8 mouse cellular contexts compared by ENCODE assay signal in the genomic region with DNA sequence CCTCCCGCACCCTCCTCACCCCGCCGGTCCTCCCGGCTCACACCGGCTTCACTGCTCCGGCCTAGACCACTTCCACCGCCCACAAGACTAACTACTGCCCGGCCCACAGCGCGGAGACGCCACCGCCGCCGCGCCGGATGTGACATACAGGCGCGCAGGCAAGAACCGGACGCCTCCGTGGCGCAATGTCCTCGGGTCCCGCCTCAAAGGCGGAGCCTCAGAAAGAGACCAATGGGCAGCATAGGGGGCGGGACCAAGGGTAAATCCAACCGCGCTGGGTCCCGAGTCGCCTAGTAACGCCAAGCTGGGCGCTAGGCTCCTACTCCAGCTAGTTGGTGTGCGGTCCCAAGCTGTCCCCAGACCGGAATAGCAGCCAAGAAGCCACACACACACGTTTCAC. TPM values are rescaled to one million over a fixed set of nuclear protein-coding genes. Genes with fewer than 3 reads are reported as not detected.
DNase-seq lines count a peak whose midpoint lies in the region; ATAC-seq and TF ChIP-seq lines count a peak whose summit lies in the region.

TSS of gene Zbtb48 (minus strand) at position 148 of the 400 bp plus-strand sequence.

- H3K9ac ChIP-seq in forebrain, embryonic 12.5 days: peak within 1 kb of the TSS; percentile 82
- H3K9ac ChIP-seq in heart, postnatal 0 days (replicated peaks; ENCODE audit: low read depth, low read length): peak within 1 kb of the TSS; percentile 53
- peak within 1 kb of the TSS; percentile 81 for H3K9ac ChIP-seq in liver, embryonic 16.5 days (ENCODE audit: low read depth, low read length)
- H3K9ac ChIP-seq in neural tube, embryonic 13.5 days: peak within 1 kb of the TSS; percentile 87

- H3K4me1 ChIP-seq in E14TG2a.4 (replicated peaks; ENCODE audit: low read depth, low read length): peaks cover 80% of the 10 kb centered on the region
- peaks cover 45% of the 10 kb centered on the region for H3K4me1 ChIP-seq in forebrain, embryonic 12.5 days
- peaks cover 22% of the 10 kb centered on the region for H3K4me1 ChIP-seq in heart, postnatal 0 days (ENCODE audit: control insufficient read depth, insufficient read depth)
- peaks cover 27% of the 10 kb centered on the region for H3K4me1 ChIP-seq in liver, embryonic 16.5 days (ENCODE audit: control insufficient read depth, low read depth, low read length)
- peaks cover 70% of the 10 kb centered on the region for H3K4me1 ChIP-seq in neural tube, embryonic 13.5 days (replicated peaks)
- peaks cover 13% of the 10 kb centered on the region for H3K4me1 ChIP-seq in testis, adult 2 months (ENCODE audit: control insufficient read depth, insufficient read depth, low read length)

- peak; percentile 98 for ATAC-seq in forebrain, embryonic 12.5 days (ENCODE audit: low FRiP score)
- peak; percentile 98 for ATAC-seq in heart, postnatal 0 days (ENCODE audit: insufficient read depth, low read depth)
- ATAC-seq in liver, embryonic 16.5 days (ENCODE audit: low read depth): peak; percentile 96
- peak; percentile 98 for ATAC-seq in neural tube, embryonic 13.5 days (ENCODE audit: low read depth)

- no peak for TF ChIP-seq CTCF in E14TG2a.4 (conservative IDR thresholded peaks at IDR 0.05; ENCODE audit: low read length)
- TF ChIP-seq CTCF in heart, postnatal 0 days (IDR thresholded peaks at IDR 0.05; ENCODE audit: low read depth): no peak
- no peak for TF ChIP-seq CTCF in testis, adult 2 months (IDR thresholded peaks at IDR 0.05; ENCODE audit: control insufficient read depth, insufficient read depth, insufficient replicate concordance, low read depth, low read length)

- WGBS in forebrain, embryonic 12.5 days: under 1% methylated on average over 35 of the region's 35 CpGs
- WGBS in heart, postnatal 0 days: under 1% methylated on average over 32 of the region's 35 CpGs
- under 1% methylated on average over 31 of the region's 35 CpGs for WGBS in liver, embryonic 16.5 days (ENCODE audit: insufficient replicate concordance)
- WGBS in neural tube, embryonic 13.5 days: under 1% methylated on average over 35 of the region's 35 CpGs

- peak within 1 kb of the TSS; percentile 61; the same call in 1 of the 2 replicates for H3K27ac ChIP-seq in forebrain, embryonic 12.5 days
- peak within 1 kb of the TSS; percentile 72 for H3K27ac ChIP-seq in heart, postnatal 0 days (ENCODE audit: low read depth)
- peak within 1 kb of the TSS; percentile 84 for H3K27ac ChIP-seq in liver, embryonic 16.5 days (ENCODE audit: low read length)
- H3K27ac ChIP-seq in neural tube, embryonic 13.5 days (replicated peaks): peak within 1 kb of the TSS; percentile 76
- peak within 1 kb of the TSS; percentile 79 for H3K27ac ChIP-seq in testis, adult 2 months (ENCODE audit: control insufficient read depth, insufficient read depth, low read depth, low read length)

- DNase-seq in c-Kit-positive CD71-positive TER-119-positive erythroid progenitor cells, embryonic 14.5 days (ENCODE audit: low spot score): peak; percentile 96
- DNase-seq in heart, postnatal 0 days (ENCODE audit: low spot score): peak; percentile 96
- peak; percentile 96 to 98 for DNase-seq in kidney, postnatal 4 days

- H3K4me2 ChIP-seq in forebrain, embryonic 12.5 days: peak within 1 kb of the TSS; percentile 99
- peak within 1 kb of the TSS; percentile 84 for H3K4me2 ChIP-seq in heart, postnatal 0 days (ENCODE audit: low read depth, low read length)
- H3K4me2 ChIP-seq in liver, embryonic 16.5 days (ENCODE audit: low read depth, low read length): peak within 1 kb of the TSS; percentile 96
- H3K4me2 ChIP-seq in neural tube, embryonic 13.5 days: peak within 1 kb of the TSS; percentile 92

- peak within 1 kb of the TSS; percentile 96 for H3K4me3 ChIP-seq in E14TG2a.4 (replicated peaks; ENCODE audit: low read length)
- peak within 1 kb of the TSS; percentile 84 for H3K4me3 ChIP-seq in forebrain, embryonic 12.5 days (replicated peaks)
- peak within 1 kb of the TSS; percentile 75 for H3K4me3 ChIP-seq in heart, postnatal 0 days (ENCODE audit: low read depth, low read length)
- peak within 1 kb of the TSS; percentile 85 for H3K4me3 ChIP-seq in liver, embryonic 16.5 days (ENCODE audit: low read depth, low read length)
- H3K4me3 ChIP-seq in neural tube, embryonic 13.5 days: peak within 1 kb of the TSS; percentile 84
- peak within 1 kb of the TSS; percentile 95 for H3K4me3 ChIP-seq in testis, adult 2 months (ENCODE audit: control insufficient read depth, low read depth, low read length)

- peaks cover 46% of the 10 kb centered on the region for H3K36me3 ChIP-seq in E14TG2a.4 (ENCODE audit: insufficient read depth, low read length)
- H3K36me3 ChIP-seq in forebrain, embryonic 12.5 days (replicated peaks): peaks cover 15% of the 10 kb centered on the region
- peaks cover 18% of the 10 kb centered on the region for H3K36me3 ChIP-seq in heart, postnatal 0 days (replicated peaks; ENCODE audit: control insufficient read depth, insufficient read depth, low read length)
- H3K36me3 ChIP-seq in liver, embryonic 16.5 days (ENCODE audit: control insufficient read depth, insufficient read depth): peaks cover 2% of the 10 kb centered on the region; the same call in 1 of the 2 replicates
- H3K36me3 ChIP-seq in neural tube, embryonic 13.5 days: peaks cover 21% of the 10 kb centered on the region
- H3K36me3 ChIP-seq in testis, adult 2 months (ENCODE audit: control insufficient read depth, insufficient read depth, low read length): no peaks in the 10 kb centered on the region; the same call in 1 of the 2 replicates

- no peaks in the 10 kb centered on the region for H3K9me3 ChIP-seq in E14TG2a.4 (ENCODE audit: low read length)
- no peaks in the 10 kb centered on the region for H3K9me3 ChIP-seq in forebrain, embryonic 12.5 days
- no peaks in the 10 kb centered on the region for H3K9me3 ChIP-seq in heart, postnatal 0 days (replicated peaks; ENCODE audit: control insufficient read depth, low read length)
- no peaks in the 10 kb centered on the region for H3K9me3 ChIP-seq in liver, embryonic 16.5 days (replicated peaks; ENCODE audit: control insufficient read depth, low read length)
- no peaks in the 10 kb centered on the region for H3K9me3 ChIP-seq in neural tube, embryonic 13.5 days

- peak; percentile 94 for TF ChIP-seq POLR2A in testis, adult 2 months (IDR thresholded peaks at IDR 0.05; ENCODE audit: control insufficient read depth, low read depth, low read length)

- peaks cover 12% of the 10 kb centered on the region for H3K27me3 ChIP-seq in E14TG2a.4 (ENCODE audit: insufficient read depth, low read length)
- H3K27me3 ChIP-seq in forebrain, embryonic 12.5 days: peaks cover 16% of the 10 kb centered on the region; the same call in 1 of the 2 replicates
- no peaks in the 10 kb centered on the region for H3K27me3 ChIP-seq in heart, postnatal 0 days (ENCODE audit: control insufficient read depth, insufficient read depth, low read length)
- H3K27me3 ChIP-seq in liver, embryonic 16.5 days (ENCODE audit: control insufficient read depth, insufficient read depth, low read depth, low read length): no peaks in the 10 kb centered on the region
- no peaks in the 10 kb centered on the region for H3K27me3 ChIP-seq in neural tube, embryonic 13.5 days
- H3K27me3 ChIP-seq in testis, adult 2 months (ENCODE audit: control insufficient read depth, insufficient read depth, low read length): no peaks in the 10 kb centered on the region

- no peak for TF ChIP-seq EP300 in heart, postnatal 0 days (IDR thresholded peaks at IDR 0.05; ENCODE audit: low read depth)

RNA-seq across cellular contexts. Expression of gene Zbtb48, which starts in this region (rescaled TPM):
- 23.7 and 24.2 TPM in 2 replicates for polyA plus RNA-seq in forebrain, embryonic 12.5 days (2016; fragmentation: Nextera tagmentation; extraction: Ambion mirVana)
- 1.7 and 11.3 TPM in 2 replicates for total RNA-seq in heart, postnatal 0 days (2014; rRNA removed; ENCODE audit: low replicate concordance)
- 6.5 and 9.0 TPM in 2 replicates for polyA plus RNA-seq in heart, postnatal 0 days (2015; fragmentation: Nextera tagmentation; extraction: Ambion mirVana)
- 8.0 and 11.1 TPM in 2 replicates for polyA plus RNA-seq in liver, embryonic 16.5 days (2015; fragmentation: Nextera tagmentation; extraction: Ambion mirVana)
- 15.3 and 18.8 TPM in 2 replicates for polyA plus RNA-seq in neural tube, embryonic 13.5 days (2015; fragmentation: Nextera tagmentation; extraction: Ambion mirVana)
- 18.2 and 22.4 TPM in 2 replicates for polyA plus RNA-seq in testis, adult 2 months (2012; rRNA removed)

Comparison
In these comparisons a context has a peak if more than half of its experiments do, and no peak if none do; other contexts are left out.
1. Peak in every context shown above with its lines: DNase-seq, ATAC-seq, H3K4me3 ChIP-seq and H3K27ac ChIP-seq.